Mouse (Mus musculus): ENCODE results near the gene Ubiad1. TPM values are rescaled to one million over a fixed set of nuclear protein-coding genes. Genes with fewer than 3 reads are reported as not detected.
A peak's percentile ranks its signal among the peaks of the same experiment; 100 is the strongest.

The Ubiad1 gene
- 20.0 and 21.8 TPM in 2 replicates for total RNA-seq (2021)
- long read RNA-seq, experiment 1, transcript Ubiad1-201 (2 exons, 2,992 nt): major isoform, 15 of 18 reads
- long read RNA-seq, experiment 1, partial matches to known transcripts: 0 of 18 reads
- long read RNA-seq, experiment 1, other reads (novel, unspliced or antisense): 3 of 18 reads
- long read RNA-seq, experiment 2, transcript Ubiad1-201 (2 exons, 2,992 nt): major isoform, 12 of 16 reads
- long read RNA-seq, experiment 2, partial matches to known transcripts: 0 of 16 reads
- long read RNA-seq, experiment 2, other reads (novel, unspliced or antisense): 4 of 16 reads

- DNase-seq: peak; percentile 96
Observed at GRCm38 (mm10) chr4:148444250-148444967, at the start of gene Ubiad1. Gene Ubiad1, minus strand, starts transcription at chr4:148444771.

GRCm38 (mm10) chr4:148491448-148491847 lies 46.9 kb upstream of the Ubiad1 start:
- DNase-seq: peak; percentile 28

- peak; percentile 49 for DNase-seq
Observed at GRCm38 (mm10) chr4:148490502-148490901, 45.9 kb upstream of the Ubiad1 start.

GRCm38 (mm10) chr4:148487841-148488240 lies 43.3 kb upstream of the Ubiad1 start:
- no peak for DNase-seq

GRCm38 (mm10) chr4:148484511-148484910 lies 39.9 kb upstream of the Ubiad1 start:
- DNase-seq: no peak

GRCm38 (mm10) chr4:148481557-148482168 lies 37.1 kb upstream of the Ubiad1 start:
- DNase-seq: no peak

GRCm38 (mm10) chr4:148480245-148480644 lies 35.7 kb upstream of the Ubiad1 start:
- no peak for DNase-seq

- no peak for DNase-seq
Observed at GRCm38 (mm10) chr4:148473496-148473895, 28.9 kb upstream of the Ubiad1 start.

- no peak for DNase-seq
Observed at GRCm38 (mm10) chr4:148472436-148473174, 28.0 kb upstream of the Ubiad1 start.

- DNase-seq: no peak
Observed at GRCm38 (mm10) chr4:148471363-148471806, 26.8 kb upstream of the Ubiad1 start.

- DNase-seq: no peak
Observed at GRCm38 (mm10) chr4:148469487-148470252, 25.1 kb upstream of the Ubiad1 start.

GRCm38 (mm10) chr4:148468396-148468795 lies 23.8 kb upstream of the Ubiad1 start:
- DNase-seq: no peak

GRCm38 (mm10) chr4:148466511-148467079 lies 22.0 kb upstream of the Ubiad1 start:
- peak; percentile 59 for DNase-seq

- no peak for DNase-seq
Observed at GRCm38 (mm10) chr4:148464869-148465268, 20.3 kb upstream of the Ubiad1 start.

GRCm38 (mm10) chr4:148464301-148464700 lies 19.7 kb upstream of the Ubiad1 start:
- DNase-seq: no peak

GRCm38 (mm10) chr4:148463208-148463960 lies 18.8 kb upstream of the Ubiad1 start:
- peak; percentile 61 for DNase-seq

- no peak for DNase-seq
Observed at GRCm38 (mm10) chr4:148462717-148463116, 18.1 kb upstream of the Ubiad1 start.

GRCm38 (mm10) chr4:148461772-148462171 lies 17.2 kb upstream of the Ubiad1 start:
- no peak for DNase-seq

GRCm38 (mm10) chr4:148460656-148461284 lies 16.2 kb upstream of the Ubiad1 start:
- DNase-seq: no peak

- peak; percentile 38 for DNase-seq
Observed at GRCm38 (mm10) chr4:148455477-148456025, 11.0 kb upstream of the Ubiad1 start.

Measured in adrenal gland, postnatal 14 days (tissue).